Mouse (Mus musculus) neural tube, embryonic 14.5 days (tissue): ENCODE measurements around the gene Olfr836. TPM values are rescaled to one million over a fixed set of nuclear protein-coding genes. Genes with fewer than 3 reads are reported as not detected.
"Not testable (repeated sequence)": the region's sequence is repeated elsewhere in the genome, so short reads cannot be mapped to it uniquely, and the experiment has no call there.

Source experiments
- ATAC-seq: fragments of 200-750 bp; cut with Nextera tagmentation; 2 replicates; pipeline ENCODE4 v1.8.0; 2017; ENCODE audit warnings: low read depth, mild to moderate bottlenecking, moderate TSS enrichment, moderate library complexity
- H3K27ac ChIP-seq: fragments of 300-500 bp; sonication (generic); 2 replicates; pipeline ENCODE4 v1.5.1; 2014; ENCODE audit warnings: low read depth, mild to moderate bottlenecking, control low read depth, low read length, moderate library complexity, mixed read lengths
- H3K27me3 ChIP-seq: fragments of 300-500 bp; sonication (generic); 2 replicates; pipeline ENCODE4 v1.6.1; 2014; ENCODE audit warnings: low read length; ENCODE audit not compliant: control insufficient read depth, insufficient read depth
- H3K36me3 ChIP-seq: fragments of 300-500 bp; sonication (generic); 2 replicates; pipeline ENCODE4 v1.6.1; 2014; ENCODE audit warnings: low read length, mixed read lengths; ENCODE audit not compliant: control insufficient read depth, insufficient read depth
- H3K4me1 ChIP-seq: fragments of 300-500 bp; sonication (generic); 2 replicates; pipeline ENCODE4 v1.6.1; 2014; ENCODE audit warnings: low read length; ENCODE audit not compliant: control insufficient read depth, insufficient read depth
- H3K4me2 ChIP-seq: fragments of 300-500 bp; sonication (generic); 2 replicates; pipeline ENCODE4 v1.6.1; 2014; ENCODE audit warnings: mild to moderate bottlenecking, low read depth, low read length, control low read depth
- H3K4me3 ChIP-seq: fragments of 300-500 bp; sonication (generic); 2 replicates; pipeline ENCODE4 v1.5.1; 2014; ENCODE audit warnings: low read depth, low read length, control low read depth, mixed read lengths
- H3K9ac ChIP-seq: fragments of 300-500 bp; sonication (generic); replicated peaks from 2 replicates; pipeline ENCODE4 v1.6.1; 2014; ENCODE audit warnings: low read depth, mild to moderate bottlenecking, control low read depth, low read length, mixed read lengths
- H3K9me3 ChIP-seq: fragments of 300-500 bp; sonication (generic); 2 replicates; pipeline ENCODE4 v1.6.1; 2016; ENCODE audit warnings: low read length; ENCODE audit not compliant: control insufficient read depth
- WGBS: fragments of 180-500 bp; shearing (Covaris S2); extraction: QIAGEN DNeasy Blood & Tissue Kit; methylation state at CpG from one replicate; pipeline ENCODE4 v1.1.7; 2014; 5-methylcytosine and 5-hydroxymethylcytosine counted together
- polyA plus RNA-seq: library from polyadenylated mRNA; unstranded; fragments of >200 nt; fragmentation: Nextera tagmentation; extraction: Ambion mirVana; gene quantifications from 2 replicates; pipeline ENCODE4 v1.2.1, GENCODE M21; 2014

The Olfr836 gene
- not detected in 2 replicates for polyA plus RNA-seq

- no peaks in the 10 kb centered on the region for H3K4me1 ChIP-seq
- H3K27me3 ChIP-seq, result no peaks in the 10 kb centered on the region
- H3K27ac ChIP-seq, result no peak within 1 kb of the TSS
- no peak within 1 kb of the TSS for H3K4me2 ChIP-seq
- no peaks in the 10 kb centered on the region; the same call in 1 of the 2 replicates for H3K9me3 ChIP-seq
- no peak within 1 kb of the TSS for H3K4me3 ChIP-seq
- no peaks in the 10 kb centered on the region for H3K36me3 ChIP-seq
- no peak within 1 kb of the TSS for H3K9ac ChIP-seq
- no peak for ATAC-seq
Measured at GRCm38 (mm10) chr9:19120082-19120481, at the start of gene Olfr836. Olfr836 (plus strand) TSS chr9:19120382.

DNA sequence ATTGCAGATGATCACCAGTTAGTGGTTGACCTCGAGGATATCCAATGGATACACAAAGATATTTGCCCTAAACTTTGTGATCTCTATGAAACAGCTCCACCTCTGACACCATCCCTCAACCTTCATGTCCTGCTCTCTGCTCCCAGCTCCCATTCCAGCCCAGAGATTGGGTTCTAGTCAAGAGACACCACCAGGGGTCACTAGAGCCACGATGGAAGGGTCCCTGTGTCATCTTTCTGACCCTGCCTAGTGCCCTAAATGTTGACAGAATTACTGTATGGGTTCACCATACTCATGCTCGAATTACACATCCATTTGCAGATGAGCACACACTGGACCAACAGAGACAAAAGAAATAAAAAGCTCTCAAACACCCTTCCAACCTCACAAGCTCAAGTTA lies 35.2 kb upstream of the Olfr836 start:
- 36% methylated on average over 3 of the region's 3 CpGs for WGBS
- H3K9me3 ChIP-seq, result peaks cover 3% of the 10 kb centered on the region; the same call in 1 of the 2 replicates
- H3K4me2 ChIP-seq, result no peak overlapping the region
- no peak for ATAC-seq
- no peaks in the 10 kb centered on the region for H3K36me3 ChIP-seq
- no peaks in the 10 kb centered on the region for H3K4me1 ChIP-seq
- no peak overlapping the region for H3K27ac ChIP-seq
- H3K4me3 ChIP-seq, result no peak overlapping the region
- no peaks in the 10 kb centered on the region for H3K27me3 ChIP-seq
- no peak overlapping the region for H3K9ac ChIP-seq

DNA sequence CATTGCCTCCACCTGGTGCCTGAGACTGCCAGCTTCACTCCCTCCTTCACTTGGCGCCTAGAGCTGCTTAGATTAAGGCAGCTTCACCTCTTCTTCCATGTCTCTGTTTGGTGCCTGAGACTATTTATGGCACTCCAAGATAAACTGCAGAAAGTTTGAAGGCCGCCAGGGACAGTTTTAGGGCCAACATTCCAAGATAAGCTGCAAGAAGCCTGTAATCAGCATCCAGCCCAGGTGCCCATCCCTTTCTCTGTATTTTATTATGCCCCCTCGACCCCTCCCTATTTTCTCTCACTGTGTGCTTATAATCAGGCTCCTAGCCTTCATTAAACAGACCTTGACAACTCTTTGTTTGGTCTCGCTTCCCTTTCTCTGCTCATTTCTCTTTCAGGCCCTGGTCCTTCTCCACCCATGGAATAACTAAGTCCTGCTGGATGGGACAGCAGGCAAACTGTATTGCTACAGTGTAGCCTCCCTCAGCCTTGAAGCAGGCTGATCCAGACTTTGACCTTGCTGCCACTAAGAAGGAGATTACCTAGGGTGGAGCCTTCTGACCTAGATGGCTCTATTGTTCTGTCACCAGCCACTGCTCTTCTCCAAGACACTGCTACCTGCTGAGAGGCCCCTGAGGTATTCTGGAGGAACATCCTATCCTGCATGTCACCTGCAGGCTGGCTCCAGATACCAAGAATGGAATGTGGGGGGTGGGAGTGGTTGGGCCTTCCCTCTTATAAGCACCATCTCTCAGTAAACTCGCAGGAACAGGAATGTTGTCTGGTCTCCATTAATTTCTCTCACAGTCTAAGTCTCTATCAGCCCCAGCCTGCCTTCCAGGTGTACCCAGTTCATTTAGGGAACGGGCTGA lies 27.1 kb upstream of the Olfr836 start:
- H3K27ac ChIP-seq, H3K4me2 ChIP-seq, H3K27me3 ChIP-seq, H3K9ac ChIP-seq, H3K4me3 ChIP-seq, ATAC-seq, H3K4me1 ChIP-seq, H3K9me3 ChIP-seq, H3K36me3 ChIP-seq: not testable (repeated sequence)
- WGBS, result 65% methylated on average over 6 of the region's 6 CpGs

DNA sequence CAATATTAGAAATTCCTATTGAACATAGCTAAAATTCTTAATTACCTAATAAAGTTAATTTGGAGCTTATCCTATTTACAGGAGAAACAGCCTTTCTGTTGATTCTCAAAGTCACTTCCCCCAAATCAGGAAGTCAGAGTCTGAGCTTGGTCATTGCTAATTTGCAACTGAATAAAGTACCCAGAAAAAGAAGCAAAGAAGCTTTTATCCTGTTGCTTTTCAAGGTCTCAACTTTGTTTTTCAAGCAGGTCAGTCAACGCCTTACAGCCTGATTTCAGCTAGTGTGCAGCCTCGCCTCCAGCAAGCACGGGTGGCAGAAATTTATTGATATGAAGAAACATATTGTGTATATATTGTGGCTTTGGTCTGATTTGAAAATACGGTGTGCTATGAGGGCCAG lies 22.9 kb upstream of the Olfr836 start:
- H3K27me3 ChIP-seq, result no peaks in the 10 kb centered on the region
- H3K4me2 ChIP-seq, result no peak overlapping the region
- no peaks in the 10 kb centered on the region; the same call in none of the 2 replicates for H3K9me3 ChIP-seq
- H3K36me3 ChIP-seq, result no peaks in the 10 kb centered on the region
- no peak overlapping the region for H3K9ac ChIP-seq
- WGBS, result 89% methylated on average over 4 of the region's 4 CpGs
- H3K4me1 ChIP-seq, result no peaks in the 10 kb centered on the region
- no peak overlapping the region for H3K4me3 ChIP-seq
- H3K27ac ChIP-seq, result no peak overlapping the region
- no peak for ATAC-seq

DNA sequence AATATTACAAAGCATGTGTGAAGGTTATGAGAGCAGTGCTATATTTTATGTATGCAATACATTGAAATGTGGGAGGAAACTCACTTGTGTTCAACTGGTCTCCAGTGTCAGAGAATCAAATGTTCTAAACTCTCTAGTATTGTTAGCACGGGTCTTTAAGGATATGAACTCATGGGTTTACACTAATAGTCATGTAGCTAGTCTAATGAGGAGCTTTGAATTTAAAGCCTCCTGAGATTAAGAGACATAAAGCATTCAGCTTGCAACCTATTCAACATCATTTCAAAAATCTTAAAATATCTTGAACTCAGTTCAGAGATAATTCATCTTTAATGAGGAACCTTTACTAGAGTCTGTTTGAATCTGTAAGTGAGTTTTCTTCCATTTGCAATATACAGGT lies 15.8 kb downstream of the Olfr836 start, which contains the start of gene Olfr837:
Gene Olfr837, plus strand, starts transcription at position 301 of the 400 bp plus-strand sequence.
- no peak within 1 kb of the TSS for H3K4me3 ChIP-seq
- H3K9me3 ChIP-seq, result peaks cover 4% of the 10 kb centered on the region; the same call in 1 of the 2 replicates
- WGBS, result 74% methylated on average over 1 of the region's 1 CpGs
- no peaks in the 10 kb centered on the region for H3K36me3 ChIP-seq
- ATAC-seq, result no peak
- no peaks in the 10 kb centered on the region for H3K4me1 ChIP-seq
- no peak within 1 kb of the TSS for H3K4me2 ChIP-seq
- no peak within 1 kb of the TSS for H3K27ac ChIP-seq
- H3K9ac ChIP-seq, result no peak within 1 kb of the TSS
- no peaks in the 10 kb centered on the region for H3K27me3 ChIP-seq

Other genes with a start within 250 kb of the Olfr836 start
- gene Olfr830, start 245.7 kb upstream of the Olfr836 start, polyA plus RNA-seq, result not detected in 2 replicates
- not detected in 2 replicates for gene Olfr832, start 183.3 kb upstream of the Olfr836 start, polyA plus RNA-seq
- not detected in 2 replicates for gene Olfr834, start 132.4 kb upstream of the Olfr836 start, polyA plus RNA-seq
- not detected in 2 replicates for gene Olfr835, start 87.6 kb upstream of the Olfr836 start, polyA plus RNA-seq
- gene Olfr837, start 15.9 kb downstream of the Olfr836 start, polyA plus RNA-seq, result not detected in 2 replicates
- gene Olfr839-ps1, start 56.9 kb downstream of the Olfr836 start, polyA plus RNA-seq, result not detected in 2 replicates
- not detected in 2 replicates for gene Olfr843, start 131.6 kb downstream of the Olfr836 start, polyA plus RNA-seq
- not detected in 2 replicates for gene Olfr844, start 196.0 kb downstream of the Olfr836 start, polyA plus RNA-seq
- not detected in 2 replicates for gene Olfr845, start 216.1 kb downstream of the Olfr836 start, polyA plus RNA-seq
- gene Olfr846, start 243.6 kb downstream of the Olfr836 start, polyA plus RNA-seq, result not detected in 2 replicates